Mouse (Mus musculus): ENCODE results near the gene Efna1. TPM values are rescaled to one million over a fixed set of nuclear protein-coding genes. Genes with fewer than 3 reads are reported as not detected.

The Efna1 gene
- total and polyA plus RNA-seq, 2 experiments from 2014 or later, result 37.2 to 46.2 TPM

DNA sequence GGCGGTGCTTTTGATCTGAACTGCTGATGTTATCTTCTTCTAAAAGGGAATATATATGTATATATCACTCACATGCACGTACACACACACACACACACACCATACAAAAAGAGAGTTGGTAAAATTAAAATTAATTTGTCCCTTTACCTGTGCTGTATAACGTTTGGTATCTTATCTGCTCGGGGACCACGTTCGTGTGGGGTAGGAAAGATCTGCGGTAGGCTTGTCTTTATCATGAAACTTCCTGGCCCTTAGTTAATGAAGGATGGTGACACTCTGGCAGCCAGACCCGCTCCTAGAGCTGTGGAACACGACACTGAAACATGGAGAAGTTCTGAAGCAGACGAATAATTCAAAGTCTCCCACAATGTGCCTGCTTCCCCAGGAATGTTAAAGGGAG lies 10.9 kb upstream of the Efna1 start:
- no peak overlapping the region for H3K9ac ChIP-seq (replicated peaks; ENCODE audit: low read depth, low read length)
- no peak for DNase-seq (ENCODE audit: low spot score)
- no peaks in the 10 kb centered on the region for H3K36me3 ChIP-seq (replicated peaks; ENCODE audit: control insufficient read depth, insufficient read depth, low read length)
- TF ChIP-seq CTCF (IDR thresholded peaks at IDR 0.05; ENCODE audit: low read depth) (no peak), EP300 (IDR thresholded peaks at IDR 0.05; ENCODE audit: low read depth) (no peak)
- WGBS, result 38% methylated on average over 10 of the region's 10 CpGs
- no peak overlapping the region for H3K4me3 ChIP-seq (ENCODE audit: low read depth, low read length)
- H3K9me3 ChIP-seq (replicated peaks; ENCODE audit: control insufficient read depth, low read length), result no peaks in the 10 kb centered on the region
- no peaks in the 10 kb centered on the region for H3K27me3 ChIP-seq (ENCODE audit: control insufficient read depth, insufficient read depth, low read length)
- no peak for ATAC-seq (ENCODE audit: insufficient read depth, low read depth)
- no peak overlapping the region for H3K4me2 ChIP-seq (ENCODE audit: low read depth, low read length)
- peaks cover 4% of the 10 kb centered on the region; the same call in 1 of the 2 replicates for H3K4me1 ChIP-seq (ENCODE audit: control insufficient read depth, insufficient read depth)
- no peak overlapping the region for H3K27ac ChIP-seq (ENCODE audit: low read depth)

GRCm38 (mm10) chr3:89288503-89288928 lies 7.6 kb upstream of the Efna1 start:
- Histone ChIP-seq H3K27me3 (ENCODE audit: control insufficient read depth, insufficient read depth, low read length) (no peaks in the 10 kb centered on the region), H3K4me2 (ENCODE audit: low read depth, low read length) (no peak overlapping the region), H3K36me3 (replicated peaks; ENCODE audit: control insufficient read depth, insufficient read depth, low read length) (no peaks in the 10 kb centered on the region), H3K4me3 (ENCODE audit: low read depth, low read length) (no peak overlapping the region), H3K9ac (replicated peaks; ENCODE audit: low read depth, low read length) (no peak overlapping the region), H3K4me1 (ENCODE audit: control insufficient read depth, insufficient read depth) (peaks cover 4% of the 10 kb centered on the region; the same call in 1 of the 2 replicates), H3K27ac (ENCODE audit: low read depth) (no peak overlapping the region), H3K9me3 (replicated peaks; ENCODE audit: control insufficient read depth, low read length) (no peaks in the 10 kb centered on the region)
- TF ChIP-seq EP300 (IDR thresholded peaks at IDR 0.05; ENCODE audit: low read depth) (no peak), CTCF (IDR thresholded peaks at IDR 0.05; ENCODE audit: low read depth) (no peak)
- DNase-seq (ENCODE audit: low spot score), result no peak
- WGBS, result 27% methylated on average over 7 of the region's 7 CpGs
- ATAC-seq (ENCODE audit: insufficient read depth, low read depth), result peak; percentile 66

- no peak overlapping the region for H3K4me2 ChIP-seq (ENCODE audit: low read depth, low read length)
- ATAC-seq (ENCODE audit: insufficient read depth, low read depth) (no peak), DNase-seq (ENCODE audit: low spot score) (no peak)
- TF ChIP-seq CTCF (IDR thresholded peaks at IDR 0.05; ENCODE audit: low read depth) (no peak), EP300 (IDR thresholded peaks at IDR 0.05; ENCODE audit: low read depth) (no peak)
- no peaks in the 10 kb centered on the region for H3K9me3 ChIP-seq (replicated peaks; ENCODE audit: control insufficient read depth, low read length)
- no peak overlapping the region for H3K9ac ChIP-seq (replicated peaks; ENCODE audit: low read depth, low read length)
- peak overlapping the region; percentile 55 for H3K27ac ChIP-seq (ENCODE audit: low read depth)
- no peaks in the 10 kb centered on the region for H3K36me3 ChIP-seq (replicated peaks; ENCODE audit: control insufficient read depth, insufficient read depth, low read length)
- peaks cover 4% of the 10 kb centered on the region; the same call in 1 of the 2 replicates for H3K4me1 ChIP-seq (ENCODE audit: control insufficient read depth, insufficient read depth)
- H3K4me3 ChIP-seq (ENCODE audit: low read depth, low read length), result no peak overlapping the region
- H3K27me3 ChIP-seq (ENCODE audit: control insufficient read depth, insufficient read depth, low read length), result no peaks in the 10 kb centered on the region
- 46% methylated on average over 5 of the region's 5 CpGs for WGBS
These were observed 6.3 kb upstream of the Efna1 start for GRCm38 (mm10) chr3:89287286-89287685.

DNA sequence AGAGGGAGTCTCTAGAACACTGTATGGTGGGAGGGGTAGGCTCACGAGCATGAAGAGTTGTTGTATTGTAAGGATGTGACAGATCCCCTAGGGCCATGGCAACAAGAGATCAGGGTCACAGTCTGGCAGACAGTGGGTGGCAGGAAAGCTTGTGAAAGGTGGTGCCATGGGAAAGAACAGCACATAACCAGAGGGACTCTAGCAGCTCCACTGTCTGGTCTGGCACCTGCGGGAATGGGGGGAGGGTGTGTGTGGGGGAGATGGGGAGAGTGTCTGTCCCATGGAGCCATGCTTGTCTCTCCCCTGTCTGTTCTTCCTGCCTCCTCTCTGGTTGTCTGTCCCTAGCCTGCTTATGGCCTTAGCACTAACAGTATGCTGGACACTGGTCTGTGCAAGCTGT lies 4.6 kb upstream of the Efna1 start:
- H3K36me3 ChIP-seq (replicated peaks; ENCODE audit: control insufficient read depth, insufficient read depth, low read length), result no peaks in the 10 kb centered on the region
- ATAC-seq (ENCODE audit: insufficient read depth, low read depth), result no peak
- peaks cover 8% of the 10 kb centered on the region for H3K4me1 ChIP-seq (ENCODE audit: control insufficient read depth, insufficient read depth)
- H3K27me3 ChIP-seq (ENCODE audit: control insufficient read depth, insufficient read depth, low read length), result no peaks in the 10 kb centered on the region
- no peak overlapping the region for H3K27ac ChIP-seq (ENCODE audit: low read depth)
- no peak for TF ChIP-seq EP300 (IDR thresholded peaks at IDR 0.05; ENCODE audit: low read depth)
- TF ChIP-seq CTCF (IDR thresholded peaks at IDR 0.05; ENCODE audit: low read depth), result no peak
- H3K4me3 ChIP-seq (ENCODE audit: low read depth, low read length), result no peak overlapping the region
- no peak overlapping the region for H3K4me2 ChIP-seq (ENCODE audit: low read depth, low read length)
- no peak for DNase-seq (ENCODE audit: low spot score)
- no peak overlapping the region for H3K9ac ChIP-seq (replicated peaks; ENCODE audit: low read depth, low read length)
- H3K9me3 ChIP-seq (replicated peaks; ENCODE audit: control insufficient read depth, low read length), result no peaks in the 10 kb centered on the region
- WGBS, result 45% methylated on average over 2 of the region's 2 CpGs

- H3K27ac ChIP-seq (ENCODE audit: low read depth), result no peak overlapping the region
- H3K4me2 ChIP-seq (ENCODE audit: low read depth, low read length), result no peak overlapping the region
- ATAC-seq (ENCODE audit: insufficient read depth, low read depth) (no peak), DNase-seq (ENCODE audit: low spot score) (no peak)
- H3K27me3 ChIP-seq (ENCODE audit: control insufficient read depth, insufficient read depth, low read length), result no peaks in the 10 kb centered on the region
- TF ChIP-seq EP300 (IDR thresholded peaks at IDR 0.05; ENCODE audit: low read depth) (no peak), CTCF (IDR thresholded peaks at IDR 0.05; ENCODE audit: low read depth) (no peak)
- H3K9ac ChIP-seq (replicated peaks; ENCODE audit: low read depth, low read length), result no peak overlapping the region
- H3K36me3 ChIP-seq (replicated peaks; ENCODE audit: control insufficient read depth, insufficient read depth, low read length), result no peaks in the 10 kb centered on the region
- H3K9me3 ChIP-seq (replicated peaks; ENCODE audit: control insufficient read depth, low read length), result no peaks in the 10 kb centered on the region
- H3K4me3 ChIP-seq (ENCODE audit: low read depth, low read length), result no peak overlapping the region
- 80% methylated on average over 3 of the region's 3 CpGs for WGBS
- peaks cover 13% of the 10 kb centered on the region for H3K4me1 ChIP-seq (ENCODE audit: control insufficient read depth, insufficient read depth)
These were observed 3.3 kb upstream of the Efna1 start for GRCm38 (mm10) chr3:89284261-89284660.

DNA sequence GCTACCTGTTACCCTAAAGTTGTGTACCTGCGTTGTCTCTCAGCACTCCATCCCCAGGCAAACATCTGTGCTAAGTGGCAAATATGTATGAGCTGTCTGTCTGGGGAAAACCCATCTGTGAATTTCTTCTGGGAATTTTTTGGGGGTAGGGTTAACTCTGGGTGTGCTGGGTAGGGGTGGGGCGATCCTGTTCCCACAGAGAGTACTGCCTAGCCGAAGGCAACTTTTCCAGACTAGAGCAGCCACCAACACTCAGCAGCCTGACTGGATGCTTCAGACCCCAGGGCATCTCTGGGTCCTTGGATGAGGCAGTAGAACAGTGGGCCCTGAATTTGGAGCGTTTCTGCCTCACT lies 1.3 kb upstream of the Efna1 start:
- peaks cover 19% of the 10 kb centered on the region for H3K4me1 ChIP-seq (ENCODE audit: control insufficient read depth, insufficient read depth)
- no peaks in the 10 kb centered on the region for H3K27me3 ChIP-seq (ENCODE audit: control insufficient read depth, insufficient read depth, low read length)
- H3K9me3 ChIP-seq (replicated peaks; ENCODE audit: control insufficient read depth, low read length), result no peaks in the 10 kb centered on the region
- no peak for DNase-seq (ENCODE audit: low spot score)
- no peak overlapping the region for H3K27ac ChIP-seq (ENCODE audit: low read depth)
- no peak overlapping the region for H3K4me2 ChIP-seq (ENCODE audit: low read depth, low read length)
- no peak overlapping the region for H3K9ac ChIP-seq (replicated peaks; ENCODE audit: low read depth, low read length)
- WGBS, result 14% methylated on average over 4 of the region's 4 CpGs
- H3K4me3 ChIP-seq (ENCODE audit: low read depth, low read length), result no peak overlapping the region
- TF ChIP-seq EP300 (IDR thresholded peaks at IDR 0.05; ENCODE audit: low read depth) (no peak), CTCF (IDR thresholded peaks at IDR 0.05; ENCODE audit: low read depth) (no peak)
- H3K36me3 ChIP-seq (replicated peaks; ENCODE audit: control insufficient read depth, insufficient read depth, low read length), result no peaks in the 10 kb centered on the region
- ATAC-seq (ENCODE audit: insufficient read depth, low read depth), result no peak
